Mouse (Mus musculus) hindbrain, embryonic 10.5 days (tissue): ENCODE measurements at regions not wholly inside any gene's neighbourhood (a gene's known extent, or its start where the extent isn't known, plus 50 kb on each side); places are given as distances from the start of the nearest gene placed in this dataset.

Source experiments
- DNase-seq: peaks from one replicate; pipeline ENCODE4 v3.0.0-alpha.2; 2017; ENCODE audit warnings: low spot score
- H3K27ac ChIP-seq: fragments of 300-500 bp; sonication (generic); 2 replicates; pipeline ENCODE4 v1.5.1; 2016; ENCODE audit warnings: mild to moderate bottlenecking, moderate library complexity
- H3K27me3 ChIP-seq: fragments of 300-500 bp; sonication (generic); 2 replicates; pipeline ENCODE4 v1.6.1; 2016; ENCODE audit warnings: mild to moderate bottlenecking; ENCODE audit not compliant: poor library complexity, insufficient read depth, severe bottlenecking
- H3K36me3 ChIP-seq: fragments of 300-500 bp; sonication (generic); 2 replicates; pipeline ENCODE4 v1.6.1; 2016; ENCODE audit warnings: mild to moderate bottlenecking, moderate library complexity
- H3K4me1 ChIP-seq: fragments of 300-500 bp; sonication (generic); replicated peaks from 2 replicates; pipeline ENCODE4 v1.6.1; 2016; ENCODE audit warnings: mild to moderate bottlenecking
- H3K4me3 ChIP-seq: fragments of 300-500 bp; sonication (generic); 2 replicates; pipeline ENCODE4 v1.5.1; 2016; ENCODE audit warnings: mild to moderate bottlenecking, moderate library complexity
- H3K9me3 ChIP-seq: fragments of 300-500 bp; sonication (generic); 2 replicates; pipeline ENCODE4 v1.6.1; 2016; ENCODE audit warnings: mild to moderate bottlenecking, moderate library complexity
- WGBS: fragments of 180-500 bp; shearing (Covaris S2); methylation state at CpG from one replicate; pipeline ENCODE4 v1.1.7; 2016; 5-methylcytosine and 5-hydroxymethylcytosine counted together

DNA sequence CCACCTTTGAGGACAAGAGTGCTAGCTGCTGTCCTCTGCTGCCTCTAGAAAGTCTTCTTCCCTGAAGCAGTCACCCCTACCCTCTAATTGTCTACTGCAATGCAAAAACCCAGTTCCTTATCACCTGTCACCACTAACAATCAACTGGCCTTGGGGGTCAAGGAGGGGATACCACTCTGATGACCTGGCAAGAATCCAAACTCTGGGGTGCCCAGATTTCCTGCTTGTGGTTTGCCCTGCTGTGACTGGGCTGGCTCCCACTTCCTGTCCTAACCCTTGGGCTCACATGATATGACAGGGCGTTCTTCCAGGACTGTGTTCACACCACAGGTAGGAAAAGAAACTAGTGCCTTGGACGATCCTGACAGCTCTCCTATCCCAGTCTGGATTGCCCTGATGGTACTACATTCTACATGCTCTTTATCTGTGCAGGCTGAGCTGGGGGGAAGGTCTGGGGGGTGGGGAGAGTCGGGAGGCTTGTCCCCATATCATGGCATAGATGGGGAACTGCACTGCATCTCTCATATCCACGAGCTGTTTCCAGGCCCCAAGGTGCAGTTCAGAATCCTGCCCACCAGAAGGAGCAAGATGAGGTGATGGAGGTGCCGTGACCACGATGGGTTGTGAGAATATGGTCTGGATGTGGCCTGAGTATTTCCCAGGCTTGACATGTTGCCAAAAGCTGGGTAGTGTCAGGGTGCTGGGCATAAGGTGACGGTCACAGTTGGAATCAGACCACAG, 81.0 kb downstream of the Maf start:
- no peaks in the 10 kb centered on the region for H3K36me3 ChIP-seq
- no peak overlapping the region for H3K4me3 ChIP-seq
- 0 out of 2 replicates have a peak, but pooled peaks cover 5% of the 10 kb centered on the region for H3K9me3 ChIP-seq
- H3K27me3 ChIP-seq: no peaks in the 10 kb centered on the region
- no peaks in the 10 kb centered on the region for H3K4me1 ChIP-seq
- WGBS: 85% methylated on average over 7 of the region's 7 CpGs
- DNase-seq: no peak
- no peak overlapping the region for H3K27ac ChIP-seq

DNA sequence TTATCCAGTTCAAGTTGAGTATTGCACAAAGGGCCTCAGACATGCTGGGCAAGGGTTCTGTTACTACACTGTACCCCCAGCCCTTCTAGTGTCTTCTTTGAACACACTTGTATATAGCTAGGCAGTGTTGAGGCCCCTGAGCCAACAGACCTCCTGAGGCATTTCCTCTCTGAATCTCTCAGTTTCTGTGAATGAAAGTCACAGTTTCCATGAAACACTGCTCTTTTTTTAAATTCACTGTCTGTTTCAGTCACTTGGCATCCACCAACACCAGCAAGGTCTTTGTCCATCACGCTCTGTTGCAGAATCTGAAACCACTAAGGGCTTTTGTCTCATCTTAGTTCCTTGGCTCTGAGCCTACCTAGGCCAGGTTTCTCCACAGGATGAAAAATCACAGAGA, 82.5 kb downstream of the Maf start:
- no peaks in the 10 kb centered on the region for H3K27me3 ChIP-seq
- H3K4me3 ChIP-seq: no peak overlapping the region
- H3K9me3 ChIP-seq: 0 out of 2 replicates have a peak, but pooled peaks cover 4% of the 10 kb centered on the region
- no peaks in the 10 kb centered on the region for H3K36me3 ChIP-seq
- no peak for DNase-seq
- H3K4me1 ChIP-seq: no peaks in the 10 kb centered on the region
- 95% methylated on average over 1 of the region's 1 CpGs for WGBS
- no peak overlapping the region for H3K27ac ChIP-seq

DNA sequence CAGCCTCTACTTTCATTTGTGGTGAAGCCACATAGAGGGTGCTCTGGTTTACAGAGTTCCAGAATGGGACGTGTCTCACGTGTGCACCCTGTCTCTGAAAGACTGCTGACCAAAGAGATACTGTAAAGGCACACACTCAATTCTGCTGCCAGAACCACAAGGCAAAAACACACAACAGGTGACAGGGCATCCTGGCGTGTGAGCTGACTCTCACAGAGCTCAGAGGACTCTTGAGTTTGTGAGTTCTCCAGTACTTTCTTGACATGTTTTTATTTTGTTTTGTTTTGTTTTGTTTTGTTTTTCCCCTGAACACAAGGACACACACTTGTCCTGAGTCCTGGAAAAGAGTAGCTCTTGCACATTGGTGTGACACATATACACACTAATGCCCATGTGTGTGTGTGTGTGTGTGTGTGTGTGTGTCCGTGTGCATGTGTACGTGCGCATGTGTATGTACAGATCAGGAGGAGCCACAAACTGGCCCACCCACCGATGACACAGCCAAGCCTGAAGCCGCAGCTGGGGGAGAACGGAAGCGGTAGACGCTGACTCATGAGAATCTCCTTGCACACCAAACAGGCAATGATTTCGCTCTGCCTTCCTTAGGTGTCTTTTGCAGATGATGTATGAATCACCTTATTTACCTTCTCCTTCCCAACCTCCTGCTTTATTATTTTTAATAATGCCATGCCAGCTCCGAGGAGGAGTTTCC, 89.4 kb downstream of the Maf start:
- Histone ChIP-seq H3K36me3 (no peaks in the 10 kb centered on the region), H3K27me3 (no peaks in the 10 kb centered on the region), H3K9me3 (no peaks in the 10 kb centered on the region), H3K27ac (no peak overlapping the region), H3K4me3 (no peak overlapping the region), H3K4me1 (no peaks in the 10 kb centered on the region)
- WGBS: 90% methylated on average over 13 of the region's 13 CpGs
- DNase-seq: no peak

DNA sequence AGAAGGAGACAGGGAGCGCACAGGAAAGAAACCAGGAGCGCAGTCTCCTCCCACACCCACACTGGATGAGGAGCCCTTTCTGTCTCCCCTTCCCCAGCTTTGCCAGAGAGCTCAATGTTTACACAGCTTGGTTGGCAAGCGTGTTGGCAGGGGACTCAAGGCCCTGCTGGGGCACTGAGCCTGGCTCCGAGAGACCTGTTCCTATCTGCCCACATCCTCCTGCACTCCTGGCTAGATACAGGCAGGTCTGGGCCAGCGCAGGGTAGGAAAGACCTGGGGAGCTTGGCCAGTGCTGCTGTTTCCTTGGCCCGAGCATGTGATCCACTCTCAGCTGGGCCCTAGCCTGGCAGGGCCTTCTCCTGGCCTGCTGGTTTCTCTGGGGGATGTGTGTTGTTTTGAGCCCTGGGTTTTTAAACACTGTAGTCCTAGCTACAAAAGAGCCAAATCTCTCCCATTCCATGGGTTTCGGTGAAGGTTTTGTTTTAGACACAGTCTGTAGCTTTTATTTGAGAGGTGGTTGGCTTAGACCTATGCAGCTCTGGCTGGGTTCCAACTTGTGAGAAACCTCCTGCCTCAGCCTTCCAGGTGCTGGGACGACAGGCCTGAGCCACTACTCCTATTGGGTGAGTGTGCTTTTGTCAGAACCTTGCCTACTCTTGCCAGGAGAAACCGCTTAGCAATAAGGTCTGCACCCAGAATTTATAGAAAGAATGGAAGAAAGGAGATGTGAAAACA, 90.6 kb downstream of the Maf start:
- Histone ChIP-seq H3K4me3 (no peak overlapping the region), H3K9me3 (no peaks in the 10 kb centered on the region), H3K4me1 (no peaks in the 10 kb centered on the region), H3K36me3 (no peaks in the 10 kb centered on the region), H3K27me3 (no peaks in the 10 kb centered on the region), H3K27ac (no peak overlapping the region)
- WGBS: 86% methylated on average over 9 of the region's 9 CpGs
- no peak for DNase-seq

DNA sequence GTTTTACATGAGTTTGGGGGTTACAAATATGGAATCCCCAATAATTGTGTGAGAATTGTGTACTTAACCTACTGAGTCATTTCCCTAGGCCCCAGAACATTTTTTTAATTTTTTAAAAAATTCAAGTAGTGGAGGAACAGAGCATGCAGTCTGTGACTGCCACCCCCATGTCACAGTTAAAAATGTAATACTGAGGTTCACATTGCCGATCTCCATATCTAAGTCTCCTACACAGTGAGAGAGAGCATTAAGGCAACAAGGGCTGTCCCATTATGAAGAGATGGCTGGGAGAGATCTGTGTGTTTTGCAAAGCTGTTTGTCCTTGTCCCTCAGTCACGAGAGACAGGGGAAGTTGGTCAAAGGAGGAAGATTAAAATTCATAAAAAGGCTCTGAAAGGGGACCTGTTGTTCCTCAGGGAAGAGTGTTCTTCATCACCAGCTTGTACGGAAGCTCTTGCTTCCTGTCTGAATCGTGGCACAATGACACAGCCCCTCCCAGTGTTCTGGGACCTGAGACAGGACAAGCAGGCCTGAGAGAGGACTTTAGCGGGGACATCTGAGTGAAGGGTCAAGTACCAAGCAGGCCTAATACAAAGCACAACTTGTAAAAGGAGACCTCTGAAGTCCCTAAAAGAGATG, 93.5 kb downstream of the Maf start:
- 77% methylated on average over 5 of the region's 5 CpGs for WGBS
- Histone ChIP-seq H3K27me3 (no peaks in the 10 kb centered on the region), H3K36me3 (no peaks in the 10 kb centered on the region), H3K4me3 (no peak overlapping the region), H3K9me3 (no peaks in the 10 kb centered on the region), H3K4me1 (no peaks in the 10 kb centered on the region), H3K27ac (no peak overlapping the region)
- no peak for DNase-seq

DNA sequence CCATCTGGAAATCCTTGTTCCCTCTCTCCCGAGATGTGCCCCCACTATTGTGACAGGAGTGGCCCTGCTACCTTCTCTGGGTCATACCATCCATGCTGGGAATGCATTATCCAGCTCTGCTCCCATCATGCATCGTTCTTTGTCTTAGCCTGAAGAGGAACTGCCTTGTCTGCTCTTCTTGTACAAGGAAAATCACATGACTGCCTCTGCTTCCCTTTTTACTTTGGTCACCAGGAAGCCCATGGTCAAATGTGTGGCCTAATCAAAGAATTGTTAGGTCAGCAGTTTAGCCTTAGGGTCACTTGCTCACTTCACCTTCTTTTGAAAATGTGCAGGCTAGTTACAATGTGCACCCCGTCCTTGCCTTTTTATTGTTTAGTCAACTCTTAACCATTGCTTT, 95.5 kb downstream of the Maf start:
- 76% methylated on average over 3 of the region's 3 CpGs for WGBS

DNA sequence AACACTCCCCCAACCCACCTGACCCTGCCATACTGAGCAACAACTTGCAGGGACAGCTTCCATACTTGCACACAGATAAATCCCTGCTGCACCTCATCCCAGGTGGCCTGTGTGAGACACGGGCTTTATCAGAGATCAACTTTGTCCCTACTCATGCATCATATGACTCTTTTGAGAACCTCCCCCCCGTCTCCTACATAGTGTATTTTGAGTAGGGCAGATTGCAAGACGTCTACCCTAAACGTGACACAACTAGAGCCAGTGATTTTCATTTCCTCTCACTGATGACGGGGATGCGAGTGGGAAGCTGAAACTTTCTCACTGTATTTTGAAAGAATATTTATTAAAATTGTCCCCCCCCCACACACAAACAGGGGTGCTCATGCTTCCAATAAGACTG, 107.8 kb downstream of the Maf start:
- H3K4me3 ChIP-seq: no peak overlapping the region
- H3K36me3 ChIP-seq: no peaks in the 10 kb centered on the region
- no peak for DNase-seq
- no peak overlapping the region for H3K27ac ChIP-seq
- H3K27me3 ChIP-seq: no peaks in the 10 kb centered on the region
- 0 out of 2 replicates have a peak, but pooled peaks cover 5% of the 10 kb centered on the region for H3K4me1 ChIP-seq
- H3K9me3 ChIP-seq: no peaks in the 10 kb centered on the region
- 87% methylated on average over 6 of the region's 6 CpGs for whole genome bisulfite sequencing

More for the DNA sequence above, 95.5 kb downstream of the Maf start:
- Histone ChIP-seq H3K27ac (no peak overlapping the region), H3K36me3 (no peaks in the 10 kb centered on the region), H3K4me1 (no peaks in the 10 kb centered on the region), H3K27me3 (no peaks in the 10 kb centered on the region), H3K4me3 (no peak overlapping the region), H3K9me3 (no peaks in the 10 kb centered on the region)
- no peak for DNase-seq

DNA sequence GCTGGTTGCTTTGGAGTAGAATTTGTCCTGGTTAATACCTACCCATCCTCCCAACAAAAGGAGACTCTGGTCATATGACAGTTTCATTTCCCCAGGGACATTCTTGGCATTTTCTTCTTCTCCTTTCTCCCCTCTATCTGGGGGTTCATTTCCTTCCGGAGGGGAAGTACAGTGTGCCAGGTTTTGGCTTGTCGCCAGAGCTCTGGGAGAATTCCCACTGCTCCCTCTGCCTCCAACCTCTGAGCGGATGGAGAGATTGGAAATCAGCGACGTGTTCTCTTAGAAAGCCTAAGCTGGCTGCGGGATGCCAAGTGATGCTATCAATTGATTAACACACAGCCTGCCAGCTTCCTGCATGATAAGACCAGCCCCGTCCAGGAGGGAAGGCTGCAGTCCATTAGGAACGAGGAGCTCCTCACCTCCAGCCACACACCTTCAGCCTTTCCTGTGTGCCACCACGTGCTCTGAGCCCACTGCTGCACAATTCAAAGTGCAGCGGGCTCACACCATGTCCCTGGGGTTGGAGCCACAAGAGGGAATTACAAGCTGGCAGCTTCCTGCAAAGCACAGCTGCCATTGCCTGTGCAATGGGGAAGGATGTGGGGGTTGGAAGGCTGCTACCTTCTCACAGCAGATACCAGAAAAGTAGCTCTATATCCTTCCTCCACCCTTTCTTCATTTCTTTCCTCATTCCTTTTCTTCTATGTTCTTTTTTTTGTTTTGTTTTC, 110.2 kb downstream of the Maf start:
- Histone ChIP-seq H3K27ac (no peak overlapping the region), H3K36me3 (no peaks in the 10 kb centered on the region), H3K9me3 (no peaks in the 10 kb centered on the region), H3K4me1 (0 out of 2 replicates have a peak, but pooled peaks cover 5% of the 10 kb centered on the region), H3K4me3 (no peak overlapping the region), H3K27me3 (no peaks in the 10 kb centered on the region)
- 70% methylated on average over 10 of the region's 10 CpGs for WGBS
- DNase-seq: no peak

DNA sequence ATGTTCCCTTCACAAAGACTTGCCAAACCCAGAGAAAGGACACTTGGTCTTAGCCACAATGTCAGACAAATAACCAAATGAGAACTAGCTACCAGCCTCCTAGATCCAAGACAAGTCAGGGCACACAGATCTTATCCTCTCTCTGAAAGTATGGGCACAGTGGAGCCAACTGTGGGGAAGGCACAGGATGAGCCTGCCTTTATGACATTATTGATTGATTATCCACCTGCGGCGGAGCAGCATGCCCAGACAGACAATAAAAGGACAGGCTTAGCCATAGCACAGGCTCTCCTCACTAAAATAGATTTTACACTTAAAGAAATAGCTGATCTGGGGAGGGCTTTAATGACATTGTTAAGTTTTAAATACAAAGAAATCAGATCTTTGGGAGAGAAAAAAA, 117.9 kb downstream of the Maf start:
- no peak for DNase-seq
- H3K4me1 ChIP-seq: no peaks in the 10 kb centered on the region
- no peaks in the 10 kb centered on the region for H3K9me3 ChIP-seq
- 88% methylated on average over 2 of the region's 2 CpGs for WGBS
- no peaks in the 10 kb centered on the region for H3K27me3 ChIP-seq
- H3K36me3 ChIP-seq: no peaks in the 10 kb centered on the region
- no peak overlapping the region for H3K4me3 ChIP-seq
- H3K27ac ChIP-seq: no peak overlapping the region

DNA sequence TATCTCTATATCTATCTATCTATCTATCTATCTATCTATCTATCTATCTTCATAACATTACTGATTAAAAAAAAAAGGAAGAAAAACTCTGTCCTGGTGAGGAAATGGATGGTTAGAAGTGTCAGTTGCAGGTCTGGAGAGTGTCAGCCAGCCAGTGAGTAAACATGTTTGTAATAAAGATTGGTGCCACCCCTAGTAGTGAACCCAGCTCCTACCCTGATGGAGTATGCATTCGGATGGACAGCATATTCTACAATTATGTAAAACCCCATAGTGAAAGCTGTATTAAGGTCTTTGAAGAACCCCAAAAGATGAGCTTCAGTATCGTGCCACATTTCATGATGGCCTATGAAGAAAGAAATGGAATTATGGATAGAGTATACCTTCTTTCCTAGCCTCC, 118.5 kb downstream of the Maf start:
- Histone ChIP-seq H3K27ac (no peak overlapping the region), H3K9me3 (no peaks in the 10 kb centered on the region), H3K4me1 (no peaks in the 10 kb centered on the region), H3K27me3 (no peaks in the 10 kb centered on the region), H3K36me3 (no peaks in the 10 kb centered on the region), H3K4me3 (no peak overlapping the region)
- DNase-seq: no peak
- 92% methylated on average over 2 of the region's 2 CpGs for WGBS

DNA sequence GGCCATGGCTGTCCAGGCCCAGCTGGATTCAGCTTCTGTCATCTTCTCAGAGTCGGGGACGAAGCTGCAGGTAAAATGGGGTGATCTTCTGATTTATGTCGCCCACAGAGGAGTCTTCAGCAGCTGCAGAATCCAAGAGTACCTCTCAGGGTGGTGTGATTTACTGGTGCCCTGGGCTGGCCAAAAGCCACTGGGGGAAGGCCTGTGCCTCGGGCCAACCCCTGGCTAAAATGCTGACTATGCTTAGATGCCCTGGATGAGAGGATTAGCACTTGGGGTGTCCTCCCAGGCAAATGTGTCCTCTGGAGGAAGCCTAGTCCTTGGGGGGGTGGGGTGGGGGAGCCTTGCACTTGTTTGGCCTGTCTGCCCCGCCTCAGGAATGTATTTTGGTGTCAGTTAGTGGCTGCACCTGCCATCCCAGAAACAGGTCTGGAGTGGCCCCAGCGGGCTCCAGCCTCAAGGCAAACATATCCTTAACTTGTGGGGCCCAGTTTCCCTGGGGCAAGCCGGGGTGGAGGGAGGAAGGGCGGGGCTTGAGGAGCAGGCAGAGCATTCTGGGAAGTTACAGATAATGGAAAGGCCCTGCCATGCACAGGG, 123.2 kb downstream of the Maf start:
- DNase-seq: no peak
- Histone ChIP-seq H3K9me3 (no peaks in the 10 kb centered on the region), H3K27me3 (no peaks in the 10 kb centered on the region), H3K4me1 (no peaks in the 10 kb centered on the region), H3K36me3 (no peaks in the 10 kb centered on the region), H3K27ac (no peak overlapping the region), H3K4me3 (no peak overlapping the region)
- WGBS: 81% methylated on average over 8 of the region's 8 CpGs

DNA sequence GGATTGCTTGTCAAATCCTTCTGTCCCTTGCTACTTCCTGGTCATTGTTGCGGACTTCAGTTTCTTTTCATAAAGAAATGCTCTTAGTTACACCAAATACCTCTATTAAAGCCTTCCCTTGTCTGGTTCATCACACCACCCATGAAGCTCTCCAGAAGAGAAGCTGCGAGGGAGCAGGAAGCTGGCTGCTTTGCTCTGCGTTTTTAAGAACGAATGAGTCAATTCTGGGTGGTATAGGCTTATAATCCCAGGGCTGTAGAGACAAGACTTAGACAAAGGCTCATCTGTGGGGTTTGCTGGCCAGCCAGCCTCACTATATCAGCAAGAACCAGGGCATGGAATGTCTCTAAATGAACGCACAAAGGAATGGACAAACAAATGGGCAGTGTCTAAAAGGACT, 124.4 kb downstream of the Maf start:
- H3K27me3 ChIP-seq: no peaks in the 10 kb centered on the region
- H3K4me3 ChIP-seq: no peak overlapping the region
- no peaks in the 10 kb centered on the region for H3K36me3 ChIP-seq
- H3K4me1 ChIP-seq: no peaks in the 10 kb centered on the region
- DNase-seq: no peak
- no peak overlapping the region for H3K27ac ChIP-seq
- 87% methylated on average over 5 of the region's 5 CpGs for WGBS
- H3K9me3 ChIP-seq: no peaks in the 10 kb centered on the region
